Mouse (Mus musculus) embryonic stem cell, embryonic (primary cell): ENCODE data around the gene Cd302.

Source experiments
- CTCF ChIA-PET, 4 experiments: fragments of 300-600 bp in 2 of 4; fragments of 350-600 bp in 2 of 4; sonication (Branson Sonifier 250); formaldehyde crosslinking; loops; one replicate each; lab custom pipeline; 2022; ENCODE audit warnings: inconsistent platforms in 2 of 4; lab: Charles Lee
- POLR2A ChIA-PET, 4 experiments: fragments of 300-600 bp in 2 of 4; fragments of 350-600 bp in 2 of 4; sonication (Branson Sonifier 250); formaldehyde crosslinking; loops; one replicate each; lab custom pipeline; 2022; ENCODE audit warnings: antibody characterized with exemption in 4 of 4, inconsistent platforms in 1 of 4; lab: Charles Lee

The Cd302 gene

DNA sequence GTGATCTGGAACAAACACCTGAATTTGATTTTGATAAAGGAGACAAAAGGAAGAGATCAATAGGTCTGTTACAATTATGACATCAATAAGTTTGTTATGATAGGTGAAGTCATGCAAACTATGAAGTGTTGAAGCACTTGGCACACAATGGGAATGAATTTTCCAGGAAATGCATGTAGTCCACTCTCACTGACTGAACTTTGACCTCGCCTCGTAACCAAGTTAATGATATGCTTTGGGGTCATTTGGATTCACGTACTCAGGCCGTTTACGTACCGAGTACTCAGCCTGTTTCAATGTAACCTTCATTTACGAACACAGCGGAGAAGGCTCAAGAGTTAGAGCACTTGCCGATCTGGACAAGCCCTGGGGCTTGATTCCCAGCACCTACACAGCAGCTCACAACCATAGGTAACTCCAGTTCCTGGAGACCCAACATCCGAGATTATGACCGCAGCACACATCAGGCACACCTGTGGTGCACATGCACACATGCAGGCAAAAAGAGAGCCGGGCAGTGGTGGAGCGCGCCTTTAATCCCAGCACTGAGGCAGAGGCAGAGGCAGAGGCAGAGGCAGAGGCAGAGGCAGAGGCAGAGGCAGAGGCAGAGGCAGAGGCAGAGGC, 14.3 kb downstream of the Cd302 start:
- ChIA-PET POLR2A (interaction anchor here in 3 of 4 experiments (0.6 to 5.1 kb wide), 14 partner anchors 11 to 144 kb away, joined by 3 to 38 read pairs (median 6); partner anchors contain the start of genes Cd302 (in 2 of the 3) and Ly75 (in 1 of the 3)), CTCF (no interaction called here)

DNA sequence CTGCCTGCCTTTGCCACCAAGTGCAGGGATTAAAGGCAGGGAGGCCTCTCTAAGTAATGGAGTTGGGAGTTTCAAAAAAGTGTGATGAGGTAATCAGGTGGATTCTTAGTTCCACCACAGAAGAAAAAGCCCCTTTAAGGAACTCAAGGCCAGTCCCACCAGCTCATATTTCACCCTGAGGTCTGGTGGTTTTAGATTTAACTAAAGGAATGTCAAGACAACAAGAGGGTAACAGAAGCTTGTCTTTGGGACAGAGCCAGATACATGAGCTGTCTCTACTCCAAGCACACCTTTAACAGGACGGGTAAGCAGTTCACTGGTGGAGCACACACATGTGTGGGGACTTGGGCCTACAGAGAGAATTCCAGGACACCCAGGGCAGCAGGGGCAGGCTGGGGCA, 16.7 kb downstream of the Cd302 start:
- ChIA-PET POLR2A (interaction anchor here in 3 of 4 experiments (0.6 to 5.1 kb wide), 48 partner anchors 8 to 728 kb away, joined by 3 to 38 read pairs (median 4); partner anchors contain the start of genes Cd302 (in 2 of the 3), Ly75 (in 2 of the 3), Baz2b (in 1 of the 3) and March7 (in 1 of the 3)), CTCF (no interaction called here)

DNA sequence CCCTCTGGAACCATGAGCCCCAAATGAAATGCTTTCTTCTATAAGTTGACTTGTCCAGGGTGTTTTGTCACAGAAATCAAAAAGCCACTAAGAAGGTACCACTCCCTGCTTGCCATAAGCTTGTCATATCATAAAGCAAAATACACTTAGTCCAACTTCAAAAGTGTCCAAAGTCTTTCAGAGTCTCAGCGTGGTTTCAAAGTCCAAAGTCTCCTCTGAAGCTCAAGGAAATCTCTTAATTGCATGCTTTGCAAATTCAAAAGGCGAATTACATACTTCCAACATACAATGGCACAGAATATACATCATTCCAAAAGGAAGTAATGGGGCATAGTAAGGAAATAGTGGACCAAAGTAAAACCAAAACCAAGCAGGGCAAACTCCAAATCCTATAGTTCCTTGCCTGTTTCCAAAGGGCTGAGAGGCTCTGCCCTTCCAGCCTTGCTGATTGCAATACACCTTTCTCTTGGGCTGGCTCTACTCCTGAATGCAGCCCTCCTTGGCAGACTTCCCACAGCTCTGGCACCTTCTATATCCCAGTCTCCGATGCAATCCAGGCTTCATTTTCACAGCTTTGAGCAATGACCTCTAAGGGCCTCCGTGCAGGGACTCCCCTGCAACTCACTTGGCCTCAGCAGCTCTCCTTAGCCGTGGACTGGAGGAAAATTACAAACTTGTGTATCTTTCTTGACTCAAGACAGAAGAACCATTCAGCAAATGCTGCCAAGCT, 23.5 kb downstream of the Cd302 start:
- CTCF ChIA-PET, result interaction anchor here in 1 of 4 experiments (0.5 kb wide), 1 partner anchor 44 kb away, joined by 3 read pairs; no protein-coding TSS in a partner anchor
- POLR2A ChIA-PET, result interaction anchor here in 2 of 4 experiments (0.6 to 2.6 kb wide), 5 partner anchors 8 to 469 kb away, joined by 3 to 9 read pairs (median 3); no protein-coding TSS in a partner anchor

DNA sequence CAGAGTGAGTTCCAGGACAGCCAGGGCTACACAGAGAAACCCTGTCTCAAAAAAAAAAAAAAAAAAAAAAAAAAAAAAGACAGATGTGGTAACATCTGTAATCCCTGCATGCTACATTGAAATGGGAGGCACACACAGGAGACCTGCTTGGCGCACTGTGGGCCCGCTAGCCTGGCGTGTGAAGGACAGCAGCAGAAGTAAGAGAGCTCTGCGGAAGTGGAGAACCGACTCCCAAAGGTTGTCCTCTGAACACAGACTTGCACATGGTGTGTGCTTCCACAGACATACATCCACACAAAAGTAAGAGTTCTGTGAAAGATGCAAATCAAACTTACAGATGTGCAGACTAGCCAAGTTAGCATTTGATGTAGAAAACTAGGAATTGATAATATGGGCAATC, 25.1 kb downstream of the Cd302 start:
- CTCF ChIA-PET, result interaction anchor here in 1 of 4 experiments (0.7 kb wide), 1 partner anchor 146 kb away, joined by 6 read pairs; no protein-coding TSS in a partner anchor
- POLR2A ChIA-PET, result interaction anchor here in 2 of 4 experiments (0.5 to 0.7 kb wide), 2 partner anchors 10 to 484 kb away, joined by 3 read pairs; no protein-coding TSS in a partner anchor

DNA sequence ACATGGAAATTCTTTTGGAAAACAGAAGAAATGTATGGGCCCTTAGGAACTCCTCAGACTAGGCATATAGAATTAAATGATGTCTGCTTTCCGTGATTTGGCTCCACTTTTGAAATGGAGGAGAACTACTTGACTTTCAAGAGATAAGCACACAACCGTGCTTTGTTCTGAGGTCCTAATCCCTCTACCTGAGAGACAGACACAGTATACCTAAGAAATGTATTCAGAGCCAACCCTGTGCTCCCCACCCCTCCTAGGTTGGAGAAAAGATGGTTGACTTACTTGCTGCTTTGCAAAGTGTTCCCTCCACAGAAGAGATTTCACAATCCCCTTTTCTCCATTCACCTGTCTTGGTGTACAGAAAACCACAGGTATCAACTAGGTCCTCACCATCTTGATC, 27.5 kb downstream of the Cd302 start:
- ChIA-PET CTCF (no interaction called here), POLR2A (no interaction called here)

DNA sequence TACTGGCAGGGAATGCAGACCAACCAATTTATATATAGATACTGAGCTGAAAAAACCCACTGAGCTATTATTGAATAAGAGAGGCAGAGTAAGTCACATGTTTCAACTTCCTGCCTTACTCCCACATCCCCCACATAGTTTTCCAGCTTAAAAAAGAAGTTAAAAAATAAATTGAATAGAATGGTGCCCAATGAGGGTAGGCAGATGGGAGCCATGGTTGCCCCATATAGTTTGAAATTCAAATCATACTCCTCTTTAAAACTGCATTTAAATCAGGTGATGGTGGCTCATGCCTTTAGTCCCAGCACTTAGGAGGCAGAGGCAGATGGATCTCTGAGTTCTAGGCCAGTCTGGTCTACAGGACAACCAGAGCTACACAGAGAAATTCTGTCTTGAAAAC, 30.8 kb downstream of the Cd302 start:
- ChIA-PET CTCF (no interaction called here), POLR2A (interaction anchor here in 2 of 4 experiments (0.6 to 1.9 kb wide), 5 partner anchors 13 to 158 kb away, joined by 3 to 17 read pairs (median 3); no protein-coding TSS in a partner anchor)

DNA sequence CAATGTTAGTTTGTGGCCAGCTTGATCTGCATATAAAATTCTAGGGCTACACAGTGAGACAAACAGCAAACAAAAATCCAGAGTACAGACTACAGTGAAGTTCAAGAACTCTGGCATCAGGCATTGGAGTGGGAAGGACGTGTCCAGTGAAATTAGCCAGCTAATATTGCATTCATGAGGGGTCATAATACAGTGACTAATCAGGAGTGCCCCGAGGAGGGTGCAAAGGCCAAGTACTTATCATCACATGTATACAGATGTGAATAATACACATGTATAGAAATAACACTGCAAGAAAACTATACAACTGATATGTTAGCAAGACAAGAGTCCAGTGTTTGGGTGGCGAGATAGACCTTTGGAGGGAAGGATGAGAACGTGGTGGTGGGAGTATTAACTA, 31.5 kb downstream of the Cd302 start:
- CTCF ChIA-PET, result interaction anchor here in 1 of 4 experiments (0.7 kb wide), 1 partner anchor 35 kb away, joined by 5 read pairs; no protein-coding TSS in a partner anchor
- POLR2A ChIA-PET, result interaction anchor here in 2 of 4 experiments (0.6 to 1.9 kb wide), 13 partner anchors 8 to 277 kb away, joined by 3 to 17 read pairs (median 4); no protein-coding TSS in a partner anchor

DNA sequence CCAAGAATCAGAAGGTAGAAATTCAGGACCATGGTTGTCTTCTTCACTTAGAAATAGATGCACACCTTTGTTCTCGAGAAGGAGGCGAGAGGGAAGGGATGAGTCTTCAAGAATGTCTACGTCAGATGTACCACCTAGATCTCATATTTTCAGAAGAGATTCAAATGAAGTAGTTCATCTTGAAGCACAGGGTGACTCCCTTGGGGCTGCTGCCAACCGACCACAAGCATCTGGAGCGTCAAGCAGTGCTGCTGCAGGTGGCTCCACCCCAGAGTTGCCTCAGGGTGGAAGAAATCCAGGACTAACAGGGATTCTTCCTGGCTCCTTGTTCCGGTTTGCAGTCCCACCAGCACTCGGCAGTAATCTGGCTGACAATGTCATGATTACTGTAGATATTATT, 49.8 kb downstream of the Cd302 start:
- POLR2A ChIA-PET, result interaction anchor here in 1 of 4 experiments (4.6 to 10.6 kb wide), 2 partner anchors 16 to 18 kb away, joined by 22 to 198 read pairs; no protein-coding TSS in a partner anchor
- CTCF ChIA-PET, result no interaction called here

DNA sequence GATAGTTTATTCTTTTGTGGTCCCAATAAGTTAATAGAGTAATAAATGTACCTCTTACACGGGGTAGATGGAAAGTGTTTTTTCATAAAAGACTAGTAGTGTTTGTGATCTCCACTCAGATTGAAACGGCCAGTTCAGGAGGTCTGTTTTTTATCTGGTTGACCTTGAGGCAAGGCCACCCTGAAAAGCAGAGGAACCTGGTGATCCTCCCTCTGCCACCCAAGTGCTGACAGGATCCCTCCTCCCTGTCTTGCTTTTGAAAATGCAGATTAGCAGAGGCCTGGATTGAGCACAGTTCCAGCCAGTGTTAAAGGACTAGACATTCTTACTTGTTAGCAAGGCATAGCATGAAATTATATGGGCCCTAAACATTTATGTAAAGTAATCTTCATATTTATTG, 51.1 kb downstream of the Cd302 start:
- ChIA-PET CTCF (interaction anchor here in 1 of 4 experiments (0.5 kb wide), 1 partner anchor 101 kb away, joined by 5 read pairs; no protein-coding TSS in a partner anchor), POLR2A (interaction anchor here (0.5 to 10.6 kb wide), 21 partner anchors 9 to 1036 kb away, joined by 3 to 198 read pairs (median 4); partner anchors contain the start of gene Ly75 (in 1 of the 4))

DNA sequence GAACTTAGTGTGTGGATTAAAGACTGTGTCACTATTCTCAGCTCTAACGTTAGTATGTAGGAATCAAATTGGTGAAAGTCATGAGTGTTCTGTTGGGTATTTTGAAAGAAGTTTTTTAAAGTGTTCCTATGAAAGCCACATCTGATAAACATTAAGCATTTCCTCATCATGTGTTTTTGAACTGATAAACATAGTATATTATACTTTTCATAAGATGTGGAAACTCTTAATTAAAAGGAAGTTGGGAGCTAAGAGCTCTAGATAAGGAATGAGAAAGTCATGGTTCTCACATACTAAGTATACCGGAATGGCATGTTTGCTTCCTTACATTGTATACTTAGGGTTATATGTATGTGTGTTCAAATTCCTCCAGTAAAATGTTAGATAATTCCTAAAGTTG, 53.9 kb downstream of the Cd302 start:
- ChIA-PET POLR2A (interaction anchor here in 2 of 4 experiments (0.8 to 10.6 kb wide), 7 partner anchors 8 to 105 kb away, joined by 3 to 198 read pairs (median 9); partner anchors contain the start of genes Baz2b (in 1 of the 2) and March7 (in 1 of the 2)), CTCF (no interaction called here)

DNA sequence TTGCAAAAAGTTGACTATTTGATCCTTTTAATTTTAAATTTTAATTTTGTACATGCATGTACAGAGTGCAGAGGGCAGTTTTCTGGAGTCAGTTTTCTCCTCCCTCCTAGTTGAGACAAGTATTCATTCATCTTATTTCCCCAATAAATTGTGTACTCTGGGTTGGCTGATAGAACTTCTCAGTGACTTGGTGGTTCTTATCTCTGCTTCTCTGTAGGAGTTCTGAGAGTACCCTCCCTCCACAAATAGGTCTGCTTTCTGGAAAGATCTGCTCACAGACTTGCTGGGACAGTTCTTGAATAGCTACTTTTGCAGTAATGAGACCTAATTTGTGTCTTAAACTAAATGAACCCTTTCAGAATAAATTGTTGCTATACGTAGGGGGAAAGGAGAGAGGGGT, 55.8 kb downstream of the Cd302 start:
- CTCF ChIA-PET, result no interaction called here
- POLR2A ChIA-PET, result interaction anchor here in 2 of 4 experiments (1.0 to 10.6 kb wide), 10 partner anchors 10 to 179 kb away, joined by 3 to 198 read pairs (median 5); no protein-coding TSS in a partner anchor

DNA sequence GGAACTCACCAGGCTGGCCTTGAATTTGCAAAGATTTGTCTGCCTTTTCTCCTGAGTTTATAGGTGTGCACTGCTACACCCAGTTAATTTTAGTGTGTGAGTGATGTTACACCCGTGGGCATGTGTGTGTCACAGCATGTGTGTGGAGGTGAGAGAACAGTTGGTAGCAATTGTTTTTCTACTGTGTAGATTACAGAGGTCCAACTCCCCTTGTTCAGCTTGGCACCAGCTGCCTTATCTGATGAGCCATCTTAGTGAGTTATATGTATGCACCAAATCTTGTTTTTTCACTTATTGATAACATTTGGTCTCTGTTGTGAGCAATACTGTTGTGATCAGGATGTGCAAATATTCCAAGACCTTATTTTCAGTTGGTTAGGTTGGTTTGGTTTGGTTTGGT, 60.8 kb downstream of the Cd302 start:
- ChIA-PET CTCF (no interaction called here), POLR2A (interaction anchor here in 2 of 4 experiments (1.0 to 4.0 kb wide), 6 partner anchors 9 to 574 kb away, joined by 3 to 50 read pairs (median 5); partner anchors contain the start of genes Baz2b (in 1 of the 2) and March7 (in 1 of the 2))

DNA sequence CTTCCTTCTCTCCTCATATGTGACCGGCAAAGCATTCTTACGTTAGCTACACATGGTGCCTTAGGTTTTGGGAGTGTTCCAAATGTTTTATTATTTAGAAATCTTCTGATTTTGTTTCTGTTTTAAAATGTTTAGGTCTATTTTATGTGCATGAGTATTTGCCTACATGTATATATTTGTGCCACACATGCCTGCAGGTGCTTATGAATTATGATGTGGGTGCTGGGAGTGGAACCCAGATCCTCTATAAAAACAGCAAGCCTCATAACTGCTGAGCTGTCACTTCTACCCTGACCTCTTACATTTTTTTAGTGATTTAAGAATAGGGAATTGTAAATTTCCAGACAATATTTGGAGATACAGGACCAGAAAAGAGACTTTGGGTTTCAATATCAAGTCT, 62.3 kb downstream of the Cd302 start:
- ChIA-PET CTCF (no interaction called here), POLR2A (interaction anchor here in 3 of 4 experiments (0.6 to 12.7 kb wide), 8 partner anchors 8 to 308 kb away, joined by 3 to 198 read pairs (median 4); partner anchors contain the start of genes Baz2b (in 3 of the 3) and March7 (in 3 of the 3))

DNA sequence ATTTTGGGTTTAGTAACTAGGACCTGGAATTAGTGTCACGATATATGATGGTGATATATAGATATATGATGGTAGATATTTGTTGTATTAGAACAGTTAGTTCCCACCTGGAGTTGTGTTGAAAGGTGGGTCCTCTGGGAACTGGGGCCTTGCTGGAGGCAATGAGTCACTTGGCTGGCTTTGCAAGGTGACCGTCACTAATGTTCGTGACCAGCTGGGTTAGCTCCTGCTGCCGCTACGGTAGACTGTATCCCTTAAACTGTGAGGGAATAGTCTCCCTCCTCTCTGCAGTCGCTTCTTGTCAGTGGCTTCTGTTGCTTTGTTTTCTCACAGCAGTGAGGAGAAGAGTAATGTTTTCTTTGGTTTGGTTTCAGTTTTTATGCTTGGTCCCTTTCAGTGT, 63.1 kb downstream of the Cd302 start:
- POLR2A ChIA-PET, result interaction anchor here in 3 of 4 experiments (0.6 to 12.7 kb wide), 8 partner anchors 9 to 153 kb away, joined by 3 to 198 read pairs (median 4); partner anchors contain the start of genes Baz2b (in 2 of the 3) and March7 (in 2 of the 3)
- CTCF ChIA-PET, result no interaction called here

DNA sequence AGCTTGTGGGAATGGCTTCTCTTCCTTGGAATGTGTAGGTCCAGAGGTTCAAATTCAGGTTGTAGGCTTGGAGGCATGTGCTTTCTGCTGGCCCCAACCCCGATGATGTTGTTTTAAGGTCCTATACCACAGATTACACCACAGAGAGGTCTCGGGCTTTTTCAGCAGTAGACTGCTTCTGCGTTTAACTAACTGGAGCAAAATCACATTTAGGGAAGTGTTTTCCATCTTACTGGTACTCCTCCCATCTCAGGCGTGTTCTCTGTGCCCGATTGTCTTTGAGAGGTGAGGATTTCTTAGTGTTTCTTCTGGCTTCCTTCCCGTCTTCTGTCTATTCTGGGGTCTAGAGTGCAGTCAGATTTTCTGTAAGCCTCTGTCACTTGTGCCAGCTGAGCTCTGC, 66.7 kb downstream of the Cd302 start:
- CTCF ChIA-PET, result no interaction called here
- POLR2A ChIA-PET, result interaction anchor here in 3 of 4 experiments (0.6 to 12.7 kb wide), 12 partner anchors 8 to 1379 kb away, joined by 3 to 198 read pairs (median 6); partner anchors contain the start of genes Baz2b (in 2 of the 3) and March7 (in 2 of the 3)

DNA sequence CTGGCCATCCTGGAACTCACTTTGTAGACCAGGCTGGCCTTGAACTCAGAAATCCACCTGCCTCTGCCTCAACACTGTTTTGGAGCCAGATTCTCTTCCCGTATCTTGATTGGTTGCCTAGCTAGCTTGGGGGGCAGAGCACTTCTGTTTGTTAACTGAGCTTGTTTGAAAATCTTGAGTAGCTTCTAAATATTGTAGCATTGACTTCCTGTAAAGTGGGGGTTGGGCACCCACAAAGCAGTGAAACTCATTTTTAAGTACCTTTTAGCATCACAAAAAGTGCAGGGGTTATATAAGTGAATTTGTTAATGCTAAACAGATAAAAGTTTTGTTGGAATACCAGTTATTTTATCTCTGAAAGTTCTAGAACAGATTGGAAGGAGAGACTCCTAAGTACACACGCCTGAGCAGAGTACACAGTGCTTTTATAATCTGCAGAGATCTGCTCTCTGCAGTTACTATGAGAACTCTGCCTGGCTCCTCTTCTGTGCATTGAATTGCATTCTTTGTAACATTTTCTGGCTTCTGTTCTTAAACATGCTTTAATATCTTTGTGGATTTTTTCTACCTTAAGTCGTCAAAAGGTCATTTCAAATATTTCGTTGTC, 67.6 kb downstream of the Cd302 start:
- ChIA-PET CTCF (no interaction called here), POLR2A (interaction anchor here in 2 of 4 experiments (1.0 to 12.7 kb wide), 9 partner anchors 7 to 166 kb away, joined by 3 to 198 read pairs (median 3); partner anchors contain the start of genes Baz2b (in 1 of the 2) and March7 (in 1 of the 2))

DNA sequence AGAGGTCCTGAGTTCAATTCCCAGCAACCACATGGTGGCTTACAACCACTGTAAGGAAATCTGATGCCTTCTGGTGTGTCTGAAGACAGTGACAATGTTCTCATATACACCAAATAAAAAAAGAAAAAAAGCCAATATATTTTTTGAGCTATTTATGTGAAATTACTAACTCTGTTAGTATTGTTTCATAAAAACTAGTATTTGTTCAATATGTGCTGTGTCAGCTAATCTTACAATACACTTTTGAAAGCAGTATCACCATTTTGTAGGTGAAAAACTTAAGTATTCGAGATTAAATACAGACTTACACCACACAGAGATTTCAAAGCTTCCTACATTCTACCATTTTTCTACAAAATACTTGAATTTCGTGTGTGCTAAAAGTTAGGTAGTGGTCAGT, 69.6 kb downstream of the Cd302 start:
- CTCF ChIA-PET, result no interaction called here
- POLR2A ChIA-PET, result interaction anchor here (0.8 to 12.7 kb wide), 22 partner anchors 9 to 596 kb away, joined by 3 to 198 read pairs (median 4); partner anchors contain the start of gene Ly75 (in 1 of the 4)
